Mouse (Mus musculus) bone marrow macrophage, adult 2 months (primary cell): ENCODE results near the gene Nfkb2.

ENCODE experiments used
- CTCF ChIP-seq: IDR thresholded peaks from 2 replicates; pipeline ENCODE4 v1.5.1; 2012; ENCODE audit warnings: low read depth, mild to moderate bottlenecking, low read length, moderate library complexity
- POLR2A ChIP-seq: IDR thresholded peaks from 2 replicates; pipeline ENCODE4 v1.6.1; 2012; ENCODE audit warnings: mild to moderate bottlenecking, low read depth, low read length, borderline replicate concordance

- TF ChIP-seq CTCF, result no peak
- no peak for TF ChIP-seq POLR2A
Measured at GRCm38 (mm10) chr19:46324366-46324765, 20.2 kb downstream of the Nfkb2 start.
